Mouse (Mus musculus) brain, adult 2 months (tissue): ENCODE results near the gene Bub1.

Experiments used
- DNase-seq: peaks from one replicate; pipeline ENCODE4 v3.0.0; 2011; ENCODE audit warnings: low read depth, low spot score

The Bub1 gene

GRCm38 (mm10) chr2:127831401-127832102, at the start of gene Bub1:
TSS of gene Bub1 (minus strand) at chr2:127831865.
- peak; percentile 94 for DNase-seq

- no peak for DNase-seq
Observed at GRCm38 (mm10) chr2:127881063-127881462, 49.4 kb upstream of the Bub1 start.

GRCm38 (mm10) chr2:127864381-127864780, 32.7 kb upstream of the Bub1 start:
- no peak for DNase-seq

- peak; percentile 92 for DNase-seq
Observed at GRCm38 (mm10) chr2:127854332-127854991, 22.8 kb upstream of the Bub1 start.

GRCm38 (mm10) chr2:127850371-127850770, 18.7 kb upstream of the Bub1 start:
- DNase-seq, result no peak

GRCm38 (mm10) chr2:127846571-127846970, 14.9 kb upstream of the Bub1 start:
- no peak for DNase-seq

- DNase-seq, result no peak
Observed at GRCm38 (mm10) chr2:127846008-127846407, 14.3 kb upstream of the Bub1 start.

- DNase-seq, result peak; percentile 46
Observed at GRCm38 (mm10) chr2:127845346-127845982, 13.8 kb upstream of the Bub1 start.

- DNase-seq, result no peak
Observed at GRCm38 (mm10) chr2:127842421-127842820, 10.8 kb upstream of the Bub1 start.

GRCm38 (mm10) chr2:127841402-127841801, 9.7 kb upstream of the Bub1 start:
- DNase-seq, result no peak

GRCm38 (mm10) chr2:127839425-127839824, 7.8 kb upstream of the Bub1 start:
- no peak for DNase-seq

GRCm38 (mm10) chr2:127838576-127838975, 6.9 kb upstream of the Bub1 start, which contains the start of gene Acoxl:
TSS of gene Acoxl (plus strand) at chr2:127838876.
- no peak for DNase-seq

GRCm38 (mm10) chr2:127832833-127833190, 1.1 kb upstream of the Bub1 start:
- peak; percentile 61 for DNase-seq

- DNase-seq, result no peak
Observed at GRCm38 (mm10) chr2:127832103-127832832, 603 bp upstream of the Bub1 start.

GRCm38 (mm10) chr2:127791919-127792603, 39.6 kb downstream of the Bub1 start, which contains the start of gene Mtln:
TSS of gene Mtln (minus strand) at chr2:127792488.
- peak; percentile 98 for DNase-seq

- DNase-seq, result no peak
Observed at GRCm38 (mm10) chr2:127789651-127790270, 41.9 kb downstream of the Bub1 start.

- peak; percentile 18 for DNase-seq
Observed at GRCm38 (mm10) chr2:127789138-127789537, 42.5 kb downstream of the Bub1 start.

- peak; percentile 96 for DNase-seq
Observed at GRCm38 (mm10) chr2:127788440-127789116, 43.1 kb downstream of the Bub1 start, which contains the start of gene Nphp1. TSS of gene Nphp1 (minus strand) at chr2:127788897.

GRCm38 (mm10) chr2:127787226-127787625, 44.4 kb downstream of the Bub1 start:
- no peak for DNase-seq

- DNase-seq, result no peak
Observed at GRCm38 (mm10) chr2:127778451-127778850, 53.2 kb downstream of the Bub1 start.
